Mouse (Mus musculus) megakaryocyte-erythroid progenitor cell, adult 5-6 weeks (primary cell): ENCODE results near the gene Mvd. TPM values are rescaled to one million over a fixed set of nuclear protein-coding genes. Genes with fewer than 3 reads are reported as not detected.

Experiments
- ATAC-seq: replicated peaks from 2 replicates; pipeline ENCODE4 v1.8.0; 2016; ENCODE audit warnings: mild to moderate bottlenecking, inconsistent platforms; ENCODE audit not compliant: severe bottlenecking, poor library complexity, low FRiP score, low TSS enrichment
- total RNA-seq, 2 experiments: library from RNA; stranded (forward) in 1 of 2; stranded (reverse) in 1 of 2; fragments of 200-1000, 215-1000 nt in 1 of 2; fragments of >200 nt in 1 of 2; fragmentation: Nextera tagmentation in 1 of 2; gene quantifications; 2 replicates each; pipeline ENCODE4 v1.2.3; 2014 to 2017

Mvd gene
- total RNA-seq, 2 experiments from 2014 or later, result 0.14 to 2.4 TPM

DNA sequence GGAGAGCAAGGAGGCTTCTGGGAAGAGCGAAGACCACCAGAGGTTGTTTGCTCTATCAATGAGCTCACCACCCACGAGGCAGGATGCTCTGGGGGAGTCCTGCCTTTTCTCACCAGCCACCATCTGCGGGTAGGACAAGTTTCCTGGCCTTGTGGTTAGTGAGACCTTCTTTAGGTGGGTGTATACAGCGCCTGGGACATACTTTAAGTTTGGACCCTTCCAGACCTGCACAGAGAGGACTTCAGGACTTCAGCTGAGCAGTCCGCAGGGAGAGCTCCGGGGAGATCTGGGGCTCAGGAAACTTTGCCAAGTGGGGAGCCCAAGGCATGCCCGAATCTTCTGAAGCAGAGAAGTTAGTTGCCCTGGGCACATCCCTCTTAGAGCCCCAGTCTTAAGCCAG lies 16.8 kb upstream of the Mvd start:
- no peak for ATAC-seq

DNA sequence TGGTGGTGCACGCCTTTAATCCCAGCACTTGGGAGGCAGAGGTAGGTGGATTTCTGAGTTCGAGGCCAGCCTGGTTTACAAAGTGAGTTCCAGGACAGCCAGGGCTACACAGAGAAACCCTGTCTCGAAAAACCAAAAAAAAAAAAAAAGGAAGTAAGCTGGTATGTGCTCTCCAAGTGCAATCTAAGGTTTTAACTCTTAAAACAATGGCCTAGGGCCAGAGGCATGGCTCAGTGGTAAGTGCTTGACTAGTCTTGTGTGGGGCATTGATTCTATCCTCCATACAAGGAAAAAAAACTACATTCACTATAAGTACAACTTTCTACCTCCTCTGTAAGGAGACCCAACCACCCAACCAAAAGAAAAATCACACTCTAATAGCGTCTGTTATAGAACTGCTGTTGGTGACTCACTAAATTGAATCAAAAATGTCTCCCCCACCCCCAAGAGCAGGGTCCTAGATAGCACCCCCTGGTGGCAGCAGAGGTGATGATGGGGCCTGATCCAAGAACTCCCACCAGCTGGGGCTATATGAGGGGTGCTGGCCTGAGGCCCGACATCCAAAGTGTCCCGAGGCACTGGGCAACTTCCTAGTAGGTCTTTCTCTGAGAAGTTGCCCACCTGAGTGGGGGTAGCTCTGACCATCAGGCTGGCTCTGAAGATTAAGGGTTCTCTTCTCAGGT lies 16.1 kb upstream of the Mvd start:
- no peak for ATAC-seq

DNA sequence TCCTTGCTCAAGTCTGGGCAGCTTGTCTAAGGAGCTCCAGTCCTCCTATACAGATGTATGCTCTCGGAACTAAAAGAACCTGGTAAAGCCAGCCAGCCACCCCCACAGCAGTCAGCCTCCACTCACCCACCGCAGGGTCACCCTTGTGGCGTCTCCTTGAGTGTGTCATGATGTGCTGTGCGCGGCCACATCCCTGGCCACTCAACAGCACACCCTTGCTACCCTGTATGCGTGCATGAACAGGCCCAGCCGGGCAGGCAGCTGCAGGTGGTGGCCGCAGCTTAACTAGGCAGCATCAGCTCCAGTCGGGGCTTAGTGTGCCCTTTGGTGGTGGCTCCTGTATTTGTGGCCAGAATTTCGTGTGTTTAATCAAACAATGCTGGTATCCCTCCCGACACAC lies 13.9 kb upstream of the Mvd start:
- ATAC-seq, result no peak

DNA sequence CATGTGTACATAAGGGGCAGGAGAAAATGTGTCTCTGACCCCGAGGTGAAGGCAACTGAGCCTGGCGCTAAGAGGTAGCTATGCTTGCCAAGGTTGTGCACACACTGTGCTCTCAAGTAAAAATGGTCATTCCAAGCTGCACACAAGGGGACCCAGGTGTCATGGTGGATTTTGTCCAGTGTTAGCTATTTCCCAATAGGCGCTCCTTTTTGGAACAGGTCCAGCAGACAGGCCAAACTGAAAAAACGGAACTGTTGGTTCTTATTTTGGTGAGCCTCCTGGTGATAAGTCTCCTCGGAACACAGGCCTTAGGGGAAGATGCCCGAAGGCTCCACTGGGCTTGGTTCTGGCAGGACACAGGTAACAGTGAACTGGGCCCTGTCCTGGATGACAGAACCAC lies 11.2 kb upstream of the Mvd start:
- no peak for ATAC-seq

DNA sequence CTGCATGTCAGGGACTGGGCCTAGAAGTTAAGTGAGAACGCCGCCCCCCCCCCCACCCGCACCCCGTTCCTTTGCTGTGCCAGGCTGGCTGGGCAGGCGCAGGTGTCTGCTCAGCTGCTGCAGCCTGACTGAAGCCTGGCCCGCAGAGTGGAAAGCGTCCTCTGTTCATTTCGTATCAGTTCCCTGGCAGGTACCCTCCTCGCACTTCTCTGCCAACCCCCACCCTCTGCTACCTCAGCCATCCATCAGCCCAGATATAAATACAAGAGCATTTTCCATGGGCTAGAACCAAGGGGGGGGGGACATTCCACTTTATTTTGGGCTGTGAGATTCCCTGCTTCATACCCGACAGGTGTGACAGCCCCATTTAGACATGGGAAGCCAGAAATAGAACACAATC lies 8.9 kb upstream of the Mvd start:
- ATAC-seq, result no peak

DNA sequence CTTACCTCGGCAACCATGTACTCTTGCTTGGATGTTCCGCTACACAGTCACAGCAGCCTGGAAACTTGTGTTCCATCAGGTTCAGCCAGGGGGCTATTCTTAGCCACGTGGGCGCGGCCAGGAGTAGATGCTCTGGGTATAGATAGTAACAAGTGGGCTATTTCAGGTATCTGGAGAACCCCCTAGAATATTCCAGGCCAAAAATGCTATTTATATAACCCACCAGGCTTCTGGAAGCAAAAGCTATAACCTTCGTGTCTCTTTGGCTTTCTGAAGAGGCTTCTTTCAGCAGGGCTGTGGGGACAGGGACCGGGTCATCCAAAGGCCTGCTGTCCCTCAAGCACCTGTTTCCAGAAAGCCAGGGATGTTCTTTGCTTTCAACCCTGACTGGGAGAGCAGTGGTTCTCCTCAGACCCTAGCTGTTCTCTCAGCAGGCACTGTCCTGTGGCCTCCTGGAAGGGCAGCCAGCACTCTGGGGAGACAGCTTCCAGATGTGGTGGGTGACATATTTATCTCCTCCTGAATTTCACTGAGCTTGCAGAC lies 8.0 kb upstream of the Mvd start:
- no peak for ATAC-seq

DNA sequence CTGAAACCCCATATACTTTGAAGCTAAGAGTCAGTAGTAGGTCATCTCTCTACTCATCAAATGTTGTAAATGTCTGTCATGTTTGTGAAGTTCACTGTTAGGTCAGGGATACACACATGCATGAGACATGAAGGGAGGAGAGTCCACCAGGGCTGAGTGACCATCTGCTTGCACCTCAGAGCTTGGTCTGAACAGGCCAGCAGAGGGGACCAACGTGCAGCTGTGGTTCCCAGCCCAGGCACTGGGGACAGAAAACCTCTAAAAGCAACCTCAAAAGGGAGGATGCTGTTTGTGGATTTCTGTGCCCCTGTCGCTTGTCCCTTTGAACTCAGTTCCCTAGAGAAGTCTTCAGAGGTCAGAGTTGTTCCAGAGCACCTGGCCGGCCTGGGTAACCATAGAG lies 2.0 kb upstream of the Mvd start:
- ATAC-seq, result no peak

DNA sequence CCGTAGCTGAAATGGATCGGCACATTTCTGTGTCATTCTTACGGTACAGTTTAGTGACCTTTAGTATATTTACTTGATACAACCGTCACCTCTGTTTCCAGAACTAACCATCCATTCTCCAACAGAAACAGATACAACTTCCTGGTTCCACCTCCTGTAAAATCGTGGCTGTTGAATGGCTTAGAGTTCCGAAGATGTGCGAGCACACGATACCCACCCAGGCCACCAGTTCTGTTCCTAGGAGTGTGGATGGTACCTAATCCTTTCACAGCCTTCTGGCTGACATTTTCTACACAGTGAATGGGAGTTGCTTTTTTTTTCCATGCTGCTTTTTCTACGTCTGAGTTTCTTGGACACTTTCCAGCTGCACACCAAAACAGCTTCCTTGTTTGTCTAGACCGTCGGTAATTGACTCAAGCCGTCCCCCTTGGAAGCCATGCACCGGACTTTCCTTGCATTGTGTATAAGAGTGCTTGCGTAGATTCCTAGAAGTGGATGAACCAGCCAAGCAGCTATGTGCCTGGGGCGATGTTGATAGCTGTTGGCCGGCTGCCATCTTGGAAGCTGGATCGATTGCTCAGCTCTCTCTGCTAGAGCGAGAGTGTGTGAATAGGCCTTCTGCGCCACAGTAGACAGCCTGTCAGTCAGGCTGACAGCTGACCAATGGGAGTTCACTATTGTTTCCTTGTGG lies 981 bp upstream of the Mvd start:
- peak; percentile 73 for ATAC-seq

DNA sequence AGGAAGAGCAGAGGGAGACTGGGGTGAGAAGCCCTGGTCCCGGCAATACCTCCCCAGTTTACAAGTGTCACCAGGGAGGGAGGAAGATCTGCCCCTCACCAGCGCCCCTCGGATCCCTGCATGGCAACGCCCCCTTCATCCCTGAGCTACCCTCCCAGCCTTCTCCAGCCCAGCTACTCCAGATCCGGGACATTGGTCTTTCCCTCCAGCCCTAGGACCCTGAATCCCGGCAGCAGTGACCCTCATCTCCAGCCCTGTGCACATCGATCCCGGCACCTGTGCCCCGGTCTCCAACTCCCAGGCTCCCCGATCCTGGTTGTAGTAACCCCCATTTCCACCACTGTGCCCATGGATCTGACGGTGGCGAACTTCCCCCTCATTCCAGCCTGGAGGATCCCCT lies 441 bp downstream of the Mvd start:
- no peak for ATAC-seq

DNA sequence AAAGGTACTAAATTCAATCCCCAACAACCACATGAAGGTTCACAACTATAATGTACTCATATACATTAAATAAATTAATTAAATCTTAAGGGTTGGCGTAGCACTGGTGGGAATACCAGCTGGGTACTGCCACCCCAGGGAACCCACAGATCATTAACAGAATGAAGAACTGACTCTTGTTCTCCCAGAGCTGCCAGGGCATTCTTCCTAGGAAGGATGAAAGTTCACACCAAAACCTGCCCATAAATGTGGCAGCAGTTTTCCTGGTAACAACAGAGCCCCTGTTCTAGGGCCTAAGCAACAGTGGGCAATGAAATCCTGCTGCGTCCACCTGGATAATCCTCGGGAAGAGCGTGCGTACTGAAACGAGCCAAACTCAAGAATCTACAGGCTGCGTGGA lies 866 bp downstream of the Mvd start:
- ATAC-seq, result no peak

DNA sequence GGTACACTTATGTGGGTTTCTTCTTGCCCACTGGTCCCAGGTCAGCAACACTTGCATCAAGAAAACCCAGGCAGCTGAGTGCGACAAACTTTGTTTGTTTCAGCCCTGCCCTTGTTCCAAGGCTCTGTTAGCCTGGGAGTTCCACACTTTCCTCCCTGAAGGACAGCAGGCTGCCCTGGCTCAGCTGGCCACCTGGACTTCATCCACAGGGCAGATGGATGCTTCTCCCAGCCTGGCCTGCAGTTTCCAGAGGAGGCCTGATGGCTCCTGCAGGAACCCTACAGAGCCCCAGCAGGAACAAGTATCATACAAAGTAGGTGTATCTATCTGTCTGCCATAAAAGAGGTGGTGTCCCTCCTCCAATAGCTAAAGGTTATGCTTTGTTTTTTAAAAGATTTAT lies 1.9 kb downstream of the Mvd start:
- no peak for ATAC-seq

DNA sequence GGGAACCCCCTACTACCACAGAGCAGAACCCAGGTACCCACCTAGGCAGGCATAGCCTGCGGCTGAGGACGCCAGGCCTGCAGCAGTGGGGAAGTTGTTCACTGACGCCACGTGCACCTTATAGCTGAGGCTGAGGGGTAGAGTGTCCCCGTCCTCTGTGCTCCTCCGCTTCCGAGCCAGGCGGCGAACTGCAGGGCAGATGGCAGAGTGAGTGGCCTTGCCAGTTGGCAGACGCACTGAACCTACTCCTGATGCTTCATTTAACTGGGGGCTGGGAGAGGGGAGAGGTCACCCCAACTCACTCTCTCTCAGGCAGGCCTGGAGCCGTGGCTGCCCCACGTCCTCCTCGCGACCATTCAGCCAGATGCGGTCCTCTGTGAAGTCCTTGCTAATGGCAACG lies 3.9 kb downstream of the Mvd start:
- ATAC-seq, result no peak

DNA sequence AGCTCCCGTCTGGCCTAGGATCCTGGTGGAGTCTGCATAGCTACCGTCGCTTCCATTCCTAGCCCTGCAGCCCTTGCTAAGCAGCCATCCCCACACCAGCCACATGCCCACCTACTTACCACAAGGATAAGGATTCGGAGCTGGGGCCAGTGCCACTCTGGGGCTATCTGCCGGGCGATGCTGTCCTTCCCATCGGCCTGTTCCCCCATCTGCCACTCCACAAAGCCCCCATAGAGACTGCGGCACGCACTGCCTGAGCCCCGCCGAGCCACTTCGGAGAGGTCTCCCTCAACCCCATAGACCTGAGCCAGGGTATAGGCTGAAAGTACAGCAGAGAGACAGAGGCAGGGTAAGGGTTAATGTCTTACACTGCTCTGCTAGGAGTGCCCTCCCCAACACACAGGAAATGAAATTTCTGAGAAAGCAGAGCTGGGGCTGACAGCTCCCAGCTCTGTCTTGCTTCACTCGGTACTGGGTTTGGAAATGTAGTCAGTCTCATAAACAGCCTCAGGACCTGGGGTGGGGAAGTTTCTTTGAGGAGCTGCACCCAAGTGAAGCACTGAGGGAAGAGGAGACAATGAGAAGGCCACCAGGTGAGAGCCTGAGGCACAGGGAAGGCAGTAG lies 5.4 kb downstream of the Mvd start:
- no peak for ATAC-seq

DNA sequence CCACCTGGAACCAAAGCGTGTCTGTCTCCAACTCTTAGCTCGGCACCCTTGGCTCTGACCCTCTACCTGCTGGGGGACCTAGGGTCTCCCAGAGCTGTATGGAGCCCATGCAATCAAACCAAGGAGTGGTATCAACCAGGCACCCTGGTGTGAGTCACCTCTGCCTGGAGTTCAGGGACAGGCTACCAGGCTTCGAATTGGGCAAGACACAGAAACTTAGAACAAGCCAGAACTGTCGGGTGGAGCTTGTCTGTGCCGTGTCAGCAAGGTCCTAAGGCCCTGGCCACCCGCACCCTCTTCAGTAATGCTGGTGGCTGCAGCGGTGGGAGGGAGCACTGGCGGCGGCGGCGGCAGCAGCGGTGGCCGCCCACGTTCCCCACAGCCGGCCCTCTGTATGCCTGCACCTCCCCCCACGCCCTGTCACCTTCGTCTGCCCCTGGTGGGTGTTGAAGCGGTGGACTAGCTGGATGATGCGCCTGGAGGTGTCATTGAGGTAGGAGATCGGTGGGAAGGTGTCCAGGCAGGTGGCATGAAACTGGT lies 6.6 kb downstream of the Mvd start:
- no peak for ATAC-seq

DNA sequence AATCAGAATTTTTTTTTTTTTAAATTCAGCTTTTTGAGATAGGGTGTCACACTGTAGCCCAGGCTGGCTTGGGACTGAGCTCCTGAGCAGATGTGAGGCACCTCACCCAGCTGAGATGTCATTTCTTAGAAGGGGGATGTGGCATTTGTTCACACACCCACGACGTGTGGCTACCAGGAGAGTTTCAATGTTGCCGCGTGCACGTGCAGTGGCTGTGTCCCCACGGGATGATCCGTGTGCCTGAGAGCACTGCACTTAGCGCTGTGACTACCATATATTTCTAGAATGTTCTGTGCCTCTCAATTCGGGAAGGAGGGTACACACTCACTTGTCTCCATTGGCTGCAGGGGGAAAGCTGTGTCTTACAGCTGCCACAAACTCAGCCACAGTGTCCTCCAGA lies 7.1 kb downstream of the Mvd start:
- ATAC-seq, result no peak

DNA sequence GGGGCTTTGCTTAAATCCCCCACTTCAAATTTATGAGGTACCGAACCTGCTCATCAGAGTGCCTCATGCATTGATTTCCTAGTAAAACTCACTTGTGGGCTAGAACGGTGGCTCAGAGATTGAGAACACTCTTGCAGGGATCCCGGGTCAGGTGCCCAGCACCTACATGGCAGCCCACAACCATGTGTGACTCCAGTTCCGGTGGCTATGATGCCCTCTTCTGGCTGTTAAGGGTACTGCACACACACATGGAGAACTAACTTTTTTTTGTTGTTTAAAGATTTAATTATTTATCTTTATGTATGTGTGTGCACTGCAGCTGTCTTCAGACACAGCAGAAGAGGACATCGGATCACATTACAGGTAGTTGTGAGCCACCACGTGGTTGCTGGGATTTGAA lies 7.8 kb downstream of the Mvd start:
- no peak for ATAC-seq

DNA sequence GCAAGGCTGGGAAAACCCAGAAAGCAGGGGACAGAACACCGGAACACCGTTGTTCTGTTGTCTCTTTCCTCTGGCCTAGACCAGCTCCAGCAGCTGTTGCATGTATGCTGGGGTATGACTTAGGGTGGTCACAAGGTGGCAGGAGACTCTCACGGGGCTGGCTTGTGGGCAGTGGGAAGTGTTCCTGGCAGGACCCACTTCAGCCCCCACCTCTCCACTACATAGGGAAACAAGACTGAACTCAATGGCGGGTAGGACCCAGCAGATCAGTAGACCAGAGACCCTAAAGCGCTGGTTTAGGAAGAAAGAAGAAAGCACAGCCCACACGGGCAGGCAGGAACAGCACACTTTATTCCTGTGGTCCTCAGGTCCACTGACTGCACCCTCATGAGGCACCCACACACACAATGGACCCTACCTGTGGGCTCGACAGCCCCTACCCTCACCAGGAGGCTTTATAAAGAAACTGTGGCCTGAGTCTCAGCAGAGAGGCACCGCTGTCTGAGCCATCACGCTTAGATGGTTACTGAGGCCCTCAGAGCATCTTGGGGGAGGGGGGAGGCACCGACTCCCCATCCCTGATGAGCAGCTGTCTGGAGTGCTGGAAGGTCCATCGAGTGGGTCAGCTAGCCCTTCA lies 9.8 kb downstream of the Mvd start:
- ATAC-seq, result peak; percentile 22; the same call in 1 of the 2 replicates

DNA sequence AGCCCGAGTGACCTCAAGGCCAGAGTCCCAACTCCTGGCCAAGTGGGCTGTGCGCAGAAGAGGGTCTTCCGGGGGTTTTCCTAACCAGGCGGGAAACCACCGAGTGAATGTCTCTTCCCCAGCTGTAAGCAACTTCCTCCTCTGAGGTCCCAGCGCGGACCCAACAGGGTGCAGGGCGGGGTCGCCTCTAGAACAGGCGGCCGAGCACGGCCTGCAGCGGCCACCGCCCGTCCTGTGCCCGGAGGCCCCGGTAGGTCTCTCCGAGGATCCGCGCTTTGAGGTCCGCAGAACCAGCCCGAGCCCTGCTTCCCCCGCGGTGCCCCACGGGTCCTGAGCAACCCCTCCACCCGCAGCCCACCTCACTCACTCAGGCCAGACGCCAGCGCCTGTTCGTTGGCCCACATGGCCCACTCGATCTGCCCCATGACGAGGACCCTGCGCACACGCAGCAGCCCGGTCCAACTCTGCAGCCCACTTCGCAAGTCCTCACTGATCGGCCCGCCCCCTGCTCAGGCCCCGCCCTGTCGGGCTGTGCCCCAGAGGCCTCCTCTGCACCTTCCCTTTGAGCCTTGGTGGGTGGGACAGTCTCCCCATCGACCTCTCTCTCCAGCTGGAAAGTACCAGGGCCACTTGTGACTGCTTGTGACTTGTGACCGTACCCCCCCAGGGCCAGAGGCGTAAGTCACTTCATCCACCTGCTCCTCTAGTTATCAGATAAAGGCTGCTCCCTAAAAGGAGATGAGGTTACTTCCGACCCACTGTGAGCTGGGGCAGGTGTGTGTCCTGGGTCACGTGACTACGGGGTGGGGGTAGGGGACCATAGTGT lies 10.6 kb downstream of the Mvd start, which contains the start of gene Cyba:
TSS of gene Cyba (minus strand) at position 488 of the 826 bp plus-strand sequence.
- peak; percentile 73 for ATAC-seq
